ENCODE assay signal across 8 mouse cellular contexts in the genomic region with DNA sequence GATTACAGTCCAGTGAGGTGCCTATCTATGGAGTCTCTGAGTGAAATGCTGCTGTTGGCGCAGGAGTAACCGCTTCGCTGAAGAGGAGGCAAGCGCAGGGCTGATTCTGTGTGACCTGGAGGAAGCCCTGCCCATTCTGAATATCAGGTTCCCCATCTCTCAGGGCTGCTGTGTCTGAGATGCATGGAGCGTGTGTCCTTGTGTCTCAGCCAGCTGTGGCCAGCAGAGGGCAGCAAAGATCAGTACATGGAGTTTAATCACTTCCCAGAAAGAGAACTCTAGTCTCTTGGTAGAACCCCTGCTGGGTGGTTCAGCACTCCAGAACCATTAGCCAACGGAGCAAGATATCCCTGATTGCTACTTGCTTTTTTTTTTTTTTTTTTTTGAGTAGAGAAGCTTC. TPM values are rescaled to one million over a fixed set of nuclear protein-coding genes. Genes with fewer than 3 reads are reported as not detected.
DNase-seq lines count a peak whose midpoint lies in the region; ATAC-seq lines count a peak whose summit lies in the region.

No protein-coding gene starts in this region.

- no peak overlapping the region for H3K27ac ChIP-seq in midbrain, embryonic 10.5 days (replicated peaks)
- H3K27ac ChIP-seq in midbrain, embryonic 15.5 days: no peak overlapping the region
- H3K27ac ChIP-seq in kidney, embryonic 15.5 days: peak overlapping the region; percentile 37; the same call in 1 of the 2 replicates
- H3K27ac ChIP-seq in stomach, embryonic 16.5 days (ENCODE audit: low read length): peak overlapping the region; percentile 56; the same call in 1 of the 2 replicates

- ATAC-seq in midbrain, embryonic 15.5 days (replicated peaks): no peak
- ATAC-seq in common myeloid progenitor, adult 5-6 weeks (replicated peaks; ENCODE audit: low read depth, poor library complexity, severe bottlenecking): peak; percentile 90
- peak; percentile 69 for ATAC-seq in kidney, embryonic 15.5 days (replicated peaks; ENCODE audit: low FRiP score)
- peak; percentile 19; the same call in 1 of the 2 replicates for ATAC-seq in stomach, embryonic 16.5 days (ENCODE audit: insufficient read depth, low FRiP score)

- H3K9ac ChIP-seq in midbrain, embryonic 15.5 days: no peak overlapping the region
- H3K9ac ChIP-seq in kidney, embryonic 15.5 days: no peak overlapping the region
- H3K9ac ChIP-seq in stomach, embryonic 16.5 days (ENCODE audit: low read length): peak overlapping the region; percentile 39; the same call in 1 of the 2 replicates

- DNase-seq in midbrain, embryonic 10.5 days (ENCODE audit: low spot score): peak; percentile 88
- peak; percentile 89 for DNase-seq in gastrocnemius, postnatal 10 days
- peak; percentile 80 for DNase-seq in liver
- peak; percentile 92 for DNase-seq in neural tube, embryonic 10.5 days (ENCODE audit: extremely low spot score, low spot score)

- peaks cover 37% of the 10 kb centered on the region for H3K4me1 ChIP-seq in midbrain, embryonic 10.5 days
- peaks cover 7% of the 10 kb centered on the region; the same call in 1 of the 2 replicates for H3K4me1 ChIP-seq in midbrain, embryonic 15.5 days
- H3K4me1 ChIP-seq in kidney, embryonic 15.5 days: peaks cover 21% of the 10 kb centered on the region
- H3K4me1 ChIP-seq in stomach, embryonic 16.5 days (ENCODE audit: control insufficient read depth, insufficient read depth, low read length): peaks cover 8% of the 10 kb centered on the region

- no peaks in the 10 kb centered on the region for H3K9me3 ChIP-seq in midbrain, embryonic 10.5 days (replicated peaks)
- H3K9me3 ChIP-seq in midbrain, embryonic 15.5 days: no peaks in the 10 kb centered on the region
- no peaks in the 10 kb centered on the region for H3K9me3 ChIP-seq in kidney, embryonic 15.5 days (replicated peaks)
- H3K9me3 ChIP-seq in stomach, embryonic 16.5 days (replicated peaks; ENCODE audit: control insufficient read depth, low read length): no peaks in the 10 kb centered on the region

- 10% methylated on average over 6 of the region's 6 CpGs for WGBS in midbrain, embryonic 10.5 days
- WGBS in midbrain, embryonic 15.5 days: 6% methylated on average over 6 of the region's 6 CpGs
- WGBS in kidney, embryonic 15.5 days: 2% methylated on average over 6 of the region's 6 CpGs
- 1% methylated on average over 6 of the region's 6 CpGs for WGBS in stomach, embryonic 16.5 days

- no peaks in the 10 kb centered on the region for H3K36me3 ChIP-seq in midbrain, embryonic 10.5 days
- H3K36me3 ChIP-seq in midbrain, embryonic 15.5 days (replicated peaks): no peaks in the 10 kb centered on the region
- H3K36me3 ChIP-seq in kidney, embryonic 15.5 days: no peaks in the 10 kb centered on the region
- no peaks in the 10 kb centered on the region for H3K36me3 ChIP-seq in stomach, embryonic 16.5 days (ENCODE audit: control insufficient read depth, insufficient read depth, low read length)

- H3K4me2 ChIP-seq in midbrain, embryonic 15.5 days: no peak overlapping the region
- peak overlapping the region; percentile 42 for H3K4me2 ChIP-seq in kidney, embryonic 15.5 days
- H3K4me2 ChIP-seq in stomach, embryonic 16.5 days (ENCODE audit: low read depth, low read length): no peak overlapping the region

- H3K27me3 ChIP-seq in midbrain, embryonic 10.5 days (ENCODE audit: low read depth, poor library complexity, severe bottlenecking): peaks cover 52% of the 10 kb centered on the region
- H3K27me3 ChIP-seq in midbrain, embryonic 15.5 days (replicated peaks): peaks cover 23% of the 10 kb centered on the region; the same call in 1 of the 2 replicates
- H3K27me3 ChIP-seq in kidney, embryonic 15.5 days: no peaks in the 10 kb centered on the region
- H3K27me3 ChIP-seq in stomach, embryonic 16.5 days (ENCODE audit: control insufficient read depth, insufficient read depth, low read length): no peaks in the 10 kb centered on the region

- no peak overlapping the region for H3K4me3 ChIP-seq in midbrain, embryonic 10.5 days
- H3K4me3 ChIP-seq in midbrain, embryonic 15.5 days: no peak overlapping the region
- H3K4me3 ChIP-seq in kidney, embryonic 15.5 days (replicated peaks): no peak overlapping the region
- no peak overlapping the region for H3K4me3 ChIP-seq in stomach, embryonic 16.5 days (replicated peaks; ENCODE audit: low read length)

RNA-seq across cellular contexts. Expression of gene Wdr11, which starts 57.3 kb away (rescaled TPM):
- 37.3 and 43.8 TPM in 2 replicates for polyA plus RNA-seq in midbrain, embryonic 10.5 days (2016; fragmentation: Nextera tagmentation; extraction: Ambion mirVana)
- polyA plus RNA-seq in midbrain, embryonic 15.5 days (2015; fragmentation: Nextera tagmentation; extraction: Ambion mirVana): 37.1 and 40.3 TPM in 2 replicates
- total RNA-seq in common myeloid progenitor, adult 5-6 weeks (2017): 37.5 and 44.6 TPM in 2 replicates
- total RNA-seq in gastrocnemius, postnatal 10 days (2021): 10 to 100 TPM; 17.7 to 21.6 TPM
- polyA plus RNA-seq in kidney, embryonic 15.5 days (2015; fragmentation: Nextera tagmentation; extraction: Ambion mirVana): 46.5 and 48.7 TPM in 2 replicates
- polyA plus RNA-seq in stomach, embryonic 16.5 days (2015; fragmentation: Nextera tagmentation; extraction: Ambion mirVana): 37.6 and 41.7 TPM in 2 replicates

Comparison
In these comparisons a context has a peak if more than half of its experiments do, and no peak if none do; other contexts are left out.
1. H3K27ac ChIP-seq: peak in kidney, embryonic 15.5 days (single experiment) and stomach, embryonic 16.5 days (single experiment); none in midbrain, embryonic 10.5 days (single experiment) and midbrain, embryonic 15.5 days (single experiment).
2. Peak in every context shown above with its lines, with median percentiles within 50 percentile points of each other: DNase-seq.